Mouse (Mus musculus): ENCODE data around the gene Gm10283.
"Not testable (repeated sequence)": the region's sequence is repeated elsewhere in the genome, so short reads cannot be mapped to it uniquely, and the experiment has no call there.

The Gm10283 gene

GRCm38 (mm10) chr8:60503098-60503497 lies at the start of gene Gm10283:
Gm10283 (minus strand) TSS chr8:60503198.
- CTCF ChIA-PET = no interaction called here

- CTCF ChIA-PET = no interaction called here
Measured at GRCm38 (mm10) chr8:60534945-60535344, 31.9 kb upstream of the Gm10283 start.

- CTCF ChIA-PET = no interaction called here
Measured at GRCm38 (mm10) chr8:60518286-60518685, 15.3 kb upstream of the Gm10283 start.

GRCm38 (mm10) chr8:60505653-60506521 lies 2.9 kb upstream of the Gm10283 start, which contains the start of gene Aadat:
Aadat (plus strand) TSS chr8:60505932.
- CTCF ChIA-PET = no interaction called here

GRCm38 (mm10) chr8:60495046-60495445 lies 8.0 kb downstream of the Gm10283 start:
- CTCF ChIA-PET = not testable (repeated sequence)

GRCm38 (mm10) chr8:60494606-60495005 lies 8.4 kb downstream of the Gm10283 start:
- CTCF ChIA-PET = no interaction called here

- CTCF ChIA-PET = no interaction called here
Measured at GRCm38 (mm10) chr8:60492471-60492870, 10.5 kb downstream of the Gm10283 start.

GRCm38 (mm10) chr8:60491871-60492270 lies 11.1 kb downstream of the Gm10283 start:
- CTCF ChIA-PET = no interaction called here

GRCm38 (mm10) chr8:60490147-60490546 lies 12.9 kb downstream of the Gm10283 start:
- CTCF ChIA-PET = no interaction called here

GRCm38 (mm10) chr8:60466686-60467335 lies 36.2 kb downstream of the Gm10283 start:
- CTCF ChIA-PET = no interaction called here

GRCm38 (mm10) chr8:60449296-60449695 lies 53.7 kb downstream of the Gm10283 start:
- CTCF ChIA-PET = no interaction called here

GRCm38 (mm10) chr8:60444989-60445388 lies 58.0 kb downstream of the Gm10283 start:
- CTCF ChIA-PET = no interaction called here

- CTCF ChIA-PET = no interaction called here
Measured at GRCm38 (mm10) chr8:60438557-60438956, 64.4 kb downstream of the Gm10283 start.

- CTCF ChIA-PET = no interaction called here
Measured at GRCm38 (mm10) chr8:60436872-60437271, 66.1 kb downstream of the Gm10283 start.

- CTCF ChIA-PET = no interaction called here
Measured at GRCm38 (mm10) chr8:60432649-60433048, 70.3 kb downstream of the Gm10283 start.

- CTCF ChIA-PET = no interaction called here
Measured at GRCm38 (mm10) chr8:60406358-60406757, 96.6 kb downstream of the Gm10283 start.

GRCm38 (mm10) chr8:60404994-60405548 lies 97.9 kb downstream of the Gm10283 start:
- CTCF ChIA-PET = no interaction called here

GRCm38 (mm10) chr8:60393675-60394074 lies 109.3 kb downstream of the Gm10283 start:
- CTCF ChIA-PET = no interaction called here

- CTCF ChIA-PET = no interaction called here
Measured at GRCm38 (mm10) chr8:60386589-60386988, 116.4 kb downstream of the Gm10283 start.
